Mouse (Mus musculus) embryonic fibroblast, embryonic 13.5 days (primary cell): ENCODE measurements around the gene Trim7.

Experiments used
- CTCF ChIP-seq: IDR thresholded peaks from 2 replicates; pipeline ENCODE4 v1.5.1; 2011; ENCODE audit warnings: mild to moderate bottlenecking, control low read depth, low read length, moderate library complexity, borderline replicate concordance; ENCODE audit not compliant: insufficient read depth
- POLR2A ChIP-seq: IDR thresholded peaks from 2 replicates; pipeline ENCODE4 v1.6.1; 2011; ENCODE audit warnings: low read depth, mild to moderate bottlenecking, control low read depth, low read length, moderate library complexity

GRCm38 (mm10) chr11:48809434-48809830 is 16.5 kb upstream of the Trim7 start:
- no peak for TF ChIP-seq CTCF
- TF ChIP-seq POLR2A: no peak
